Mouse (Mus musculus) retina, postnatal 1 day (tissue): ENCODE results near the gene Cdk6.
"Not testable (repeated sequence)": the region's sequence is repeated elsewhere in the genome, so short reads cannot be mapped to it uniquely, and the experiment has no call there.

Source experiments
- DNase-seq: peaks from one replicate; pipeline ENCODE4 v3.0.0-alpha.2; 2012

Gene Cdk6

GRCm38 (mm10) chr5:3341111-3341911 lies at the start of gene Cdk6:
Cdk6 (plus strand) TSS chr5:3341485.
- peak; percentile 67 for DNase-seq

- no peak for DNase-seq
These were observed 47.6 kb upstream of the Cdk6 start for GRCm38 (mm10) chr5:3293666-3294065.

DNA sequence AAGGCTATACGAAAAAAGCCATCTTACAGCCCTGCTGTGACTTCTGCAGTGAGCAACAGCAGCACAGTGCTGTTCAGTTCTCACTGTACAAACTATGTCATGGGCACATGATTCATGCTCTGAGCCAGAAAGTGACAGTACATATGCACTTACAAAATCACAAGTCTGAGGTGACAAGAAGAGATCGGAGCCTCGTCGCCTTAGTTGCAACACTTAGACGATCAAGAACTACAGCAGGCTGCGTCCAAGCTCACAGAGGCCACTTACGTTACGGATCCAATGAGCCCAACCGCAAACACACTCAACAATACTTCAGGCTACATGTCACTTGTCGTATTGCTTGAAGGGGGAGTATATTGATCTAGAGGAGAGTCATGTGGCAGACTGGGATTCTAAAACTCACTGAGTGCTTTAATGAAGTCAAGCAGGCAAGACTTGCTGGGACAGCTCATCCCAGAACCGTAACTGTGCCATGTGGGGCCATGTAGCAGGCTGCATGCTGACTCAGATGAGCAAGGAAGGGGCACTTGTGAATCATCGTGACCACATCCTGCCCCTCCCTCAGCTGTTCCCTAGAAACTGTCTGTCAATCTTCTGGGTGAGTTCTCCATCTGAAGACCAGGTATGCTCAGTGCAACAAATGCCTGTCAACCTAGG lies 40.4 kb upstream of the Cdk6 start:
- no peak for DNase-seq

DNA sequence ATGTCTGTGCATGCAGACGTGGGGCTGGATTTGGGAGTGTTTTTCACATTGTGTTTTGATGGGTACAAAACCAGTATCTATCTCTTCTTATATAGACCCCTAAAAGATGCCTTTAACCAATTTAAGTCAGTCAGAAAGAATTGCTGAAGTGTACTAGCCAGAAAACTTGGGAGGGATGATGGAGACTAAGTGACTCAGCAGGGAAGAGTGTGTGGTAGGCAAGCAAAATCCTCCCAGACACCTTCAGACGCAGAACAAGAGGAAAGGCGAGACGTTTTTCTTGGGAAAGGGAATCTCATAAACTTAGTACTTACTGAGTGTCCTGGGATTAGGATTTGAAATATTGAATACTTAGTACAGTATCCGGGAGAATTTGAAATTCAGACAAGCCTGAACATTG lies 39.8 kb upstream of the Cdk6 start:
- DNase-seq: no peak

- DNase-seq: no peak
These were observed 37.4 kb upstream of the Cdk6 start for GRCm38 (mm10) chr5:3303876-3304275.

DNA sequence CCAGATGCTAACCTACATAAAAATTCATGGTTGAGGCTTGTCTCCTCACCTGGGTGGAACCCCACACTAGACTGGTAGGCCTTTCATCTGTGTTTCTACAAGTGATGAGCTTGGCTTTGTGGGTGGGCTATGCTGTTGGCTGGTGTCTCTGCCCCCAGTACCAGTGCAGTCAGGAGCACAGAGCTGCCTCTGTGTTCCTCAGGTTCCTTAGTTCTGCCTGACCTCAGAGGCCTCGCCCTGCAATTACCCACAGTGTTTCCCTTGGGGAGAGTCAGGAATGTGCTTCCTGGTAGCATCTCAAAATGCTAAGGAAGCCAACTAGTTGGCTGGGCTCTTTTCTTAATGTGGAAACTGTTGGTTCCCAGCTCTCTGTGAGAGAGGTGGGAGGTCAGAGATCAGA lies 35.1 kb upstream of the Cdk6 start:
- DNase-seq: no peak

- no peak for DNase-seq
These were observed 32.2 kb upstream of the Cdk6 start for GRCm38 (mm10) chr5:3309122-3309521.

DNA sequence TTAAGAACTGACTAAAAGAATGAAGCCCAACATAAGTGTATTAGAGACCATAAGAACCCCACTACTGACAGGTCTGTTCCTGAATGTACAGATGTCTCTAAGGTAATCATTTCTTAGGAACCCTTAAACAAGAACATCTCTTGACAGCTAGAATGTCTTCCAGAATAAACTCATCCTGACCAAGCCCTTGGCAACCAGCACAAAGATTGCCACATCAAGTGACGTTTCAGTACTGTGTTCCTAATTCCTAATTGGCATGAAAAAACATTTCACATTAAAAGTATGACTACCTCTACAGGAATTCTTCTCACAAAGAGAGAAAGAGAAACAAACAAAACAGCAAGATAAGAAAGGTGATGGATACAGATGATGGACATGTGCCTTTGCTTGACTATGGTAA lies 31.7 kb upstream of the Cdk6 start:
- no peak for DNase-seq

DNA sequence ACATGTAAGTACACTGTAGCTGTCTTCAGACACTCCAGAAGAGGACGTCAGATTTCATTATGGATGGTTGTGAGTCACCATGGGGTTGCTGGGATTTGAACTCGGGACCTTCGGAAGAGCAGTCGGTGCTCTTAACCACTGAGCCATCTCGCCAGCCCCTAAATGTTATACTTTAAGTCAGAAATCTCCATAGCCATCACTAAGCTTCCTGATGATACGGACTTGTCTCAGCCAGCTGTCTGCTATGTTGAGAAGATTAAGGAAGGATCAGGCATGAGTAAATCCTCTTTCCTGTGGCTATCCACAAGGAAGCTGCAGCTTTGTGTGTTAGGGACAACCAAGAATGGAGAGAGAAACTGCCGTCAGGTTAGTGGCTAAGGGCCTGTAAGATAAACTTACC lies 30.1 kb upstream of the Cdk6 start:
- peak; percentile 76 for DNase-seq

DNA sequence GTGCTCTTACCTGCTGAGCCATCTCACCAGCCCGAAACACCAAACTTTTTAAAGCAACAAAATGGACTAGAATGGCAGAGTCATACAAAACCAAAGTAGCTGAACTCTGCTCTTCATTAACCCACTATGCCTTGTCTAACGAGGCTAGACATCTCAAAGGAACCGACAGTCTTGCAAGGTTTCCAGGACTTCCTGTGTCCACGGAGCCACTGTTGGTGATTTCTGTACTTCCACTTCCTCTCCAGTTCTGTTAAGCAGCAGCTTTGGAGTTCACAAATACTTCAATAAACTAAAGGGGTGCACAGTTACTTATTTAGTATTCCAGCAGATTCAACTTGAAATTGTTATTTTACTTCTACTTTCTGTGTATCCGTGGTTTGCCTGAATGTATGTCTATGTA lies 23.6 kb upstream of the Cdk6 start:
- not testable (repeated sequence) for DNase-seq

GRCm38 (mm10) chr5:3320225-3320624 lies 21.1 kb upstream of the Cdk6 start:
- no peak for DNase-seq

- no peak for DNase-seq
These were observed 19.2 kb upstream of the Cdk6 start for GRCm38 (mm10) chr5:3322052-3322451.

DNA sequence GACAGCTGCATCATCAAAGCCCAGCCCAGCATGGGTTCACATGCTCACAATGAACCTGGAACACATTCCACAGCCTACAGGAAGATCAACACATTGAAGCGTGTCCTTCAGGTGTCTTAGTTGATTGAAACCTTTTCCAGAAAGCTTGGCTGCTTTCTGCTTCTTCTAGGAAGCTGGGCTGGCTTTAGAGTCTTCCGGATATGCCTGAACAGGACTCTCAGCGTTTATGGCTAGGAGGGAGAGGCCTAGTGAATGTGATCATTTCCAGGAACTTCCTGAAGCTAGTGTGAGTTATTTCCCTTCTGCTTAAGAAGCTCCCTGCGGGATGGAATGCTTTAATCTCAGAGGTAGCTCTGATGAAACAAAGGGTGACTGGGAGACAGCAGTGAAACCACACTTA lies 17.2 kb upstream of the Cdk6 start:
- no peak for DNase-seq

DNA sequence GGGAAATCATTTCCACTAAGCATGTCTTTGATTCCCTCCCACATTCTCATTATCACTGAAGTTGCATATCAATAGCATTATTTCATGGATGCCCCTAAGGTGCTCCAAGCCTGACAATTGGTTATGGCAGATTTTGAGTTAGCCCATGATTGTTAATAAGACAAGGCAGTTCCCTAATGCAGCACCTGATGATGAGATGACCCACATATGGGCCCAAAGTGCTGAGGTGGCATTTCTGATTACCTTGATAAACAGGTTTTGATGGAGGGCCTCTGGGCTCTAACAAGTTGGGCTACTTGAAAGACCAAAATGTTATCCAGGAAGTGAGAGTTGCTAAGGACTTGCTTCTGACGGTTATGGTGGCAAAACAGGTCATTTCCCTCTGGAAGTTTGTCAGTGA lies 11.9 kb upstream of the Cdk6 start:
- no peak for DNase-seq

DNA sequence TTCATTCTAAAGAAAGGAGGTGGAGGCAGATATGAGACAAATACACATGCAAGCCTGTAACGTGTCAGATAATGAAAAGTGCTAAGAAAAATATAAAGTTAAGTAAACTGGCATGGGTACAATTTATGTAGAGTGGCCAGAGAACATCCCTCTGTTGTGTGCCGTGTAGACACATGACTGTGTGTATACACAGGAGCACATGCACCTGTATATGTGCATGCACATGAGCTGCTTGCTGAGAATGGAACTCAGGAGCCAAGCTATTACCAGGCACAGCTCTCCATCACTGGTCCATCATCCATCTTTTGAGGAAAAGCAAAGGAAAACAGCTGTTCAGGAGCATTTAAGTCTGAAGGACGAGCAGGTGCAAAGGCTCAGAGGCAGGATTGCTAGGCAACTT lies 10.4 kb upstream of the Cdk6 start:
- DNase-seq: no peak

GRCm38 (mm10) chr5:3333019-3333418 lies 8.3 kb upstream of the Cdk6 start:
- DNase-seq: not testable (repeated sequence)

DNA sequence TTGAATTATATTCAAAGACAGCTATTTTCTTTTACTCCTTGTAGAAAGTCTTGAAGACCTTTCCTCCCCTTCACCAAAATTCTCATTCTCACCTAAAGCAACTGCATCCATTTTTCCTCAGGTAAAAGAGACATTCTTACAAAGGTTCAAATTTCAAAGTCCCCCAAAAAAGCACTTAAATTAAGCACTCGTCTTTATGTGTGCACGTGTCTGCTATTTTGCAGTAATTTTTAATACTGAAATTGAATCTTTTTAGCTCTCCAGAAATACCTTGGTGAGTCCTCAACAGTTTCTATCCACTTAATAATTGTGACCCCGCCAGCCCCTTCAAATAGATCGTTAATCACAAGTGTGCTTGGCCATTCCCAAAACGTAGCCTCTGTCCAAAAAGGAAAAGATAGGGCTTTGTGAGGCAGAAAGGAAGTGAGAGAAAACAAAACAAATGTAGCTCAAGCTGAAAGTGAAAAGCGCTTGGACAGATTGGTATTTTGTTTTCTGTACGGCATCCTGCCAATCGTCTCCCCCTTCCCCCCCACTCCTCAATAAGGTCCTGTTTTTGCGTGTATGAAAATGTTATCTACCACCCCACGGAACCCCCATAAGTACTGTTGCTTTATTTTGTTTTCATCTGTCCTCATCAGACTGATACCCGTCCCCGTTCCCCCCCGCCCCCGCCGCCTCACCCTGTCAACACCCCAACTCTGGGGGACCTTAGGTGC lies 786 bp upstream of the Cdk6 start:
- peak; percentile 6 for DNase-seq

- peak; percentile 80 for DNase-seq
These were observed 866 bp downstream of the Cdk6 start for GRCm38 (mm10) chr5:3341931-3342770.

DNA sequence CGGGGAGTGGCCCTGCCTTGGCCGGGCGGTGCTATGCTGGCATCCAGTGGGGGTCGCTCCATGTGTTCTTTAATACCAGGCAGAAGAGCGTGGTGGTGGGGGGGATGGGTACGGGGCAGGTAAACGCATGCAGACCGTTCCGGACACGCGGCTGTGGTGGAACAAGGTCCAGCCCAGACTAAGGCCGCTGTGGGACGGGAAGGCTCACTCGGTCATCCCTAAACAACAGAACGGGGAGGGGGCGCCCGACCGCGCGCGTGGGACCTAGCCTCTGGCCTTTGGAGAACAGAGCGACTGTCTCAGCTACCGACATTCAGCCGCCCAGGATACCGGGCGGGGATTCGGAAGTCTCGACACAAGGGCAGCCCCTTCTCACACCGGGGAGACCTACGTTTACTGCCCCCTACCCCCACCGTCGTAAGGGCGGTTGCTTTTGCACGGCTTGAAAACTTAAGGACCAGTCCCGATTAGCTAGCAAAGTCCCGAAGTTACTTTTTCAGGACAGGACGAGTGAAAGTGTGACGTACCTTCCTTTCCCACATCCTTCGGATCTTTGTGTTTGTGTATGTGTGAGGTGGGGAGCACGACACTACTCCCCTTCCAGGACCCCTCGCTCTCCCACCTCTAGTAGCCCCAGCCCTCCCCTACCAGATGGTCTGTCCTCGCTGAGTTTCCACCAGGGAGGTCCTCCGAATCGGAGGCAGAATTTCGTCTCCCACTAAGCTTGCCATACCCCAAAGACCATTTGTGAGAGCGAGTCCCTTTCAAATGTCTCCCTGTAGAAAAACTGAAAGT lies 1.7 kb downstream of the Cdk6 start:
- DNase-seq: peak; percentile 75

DNA sequence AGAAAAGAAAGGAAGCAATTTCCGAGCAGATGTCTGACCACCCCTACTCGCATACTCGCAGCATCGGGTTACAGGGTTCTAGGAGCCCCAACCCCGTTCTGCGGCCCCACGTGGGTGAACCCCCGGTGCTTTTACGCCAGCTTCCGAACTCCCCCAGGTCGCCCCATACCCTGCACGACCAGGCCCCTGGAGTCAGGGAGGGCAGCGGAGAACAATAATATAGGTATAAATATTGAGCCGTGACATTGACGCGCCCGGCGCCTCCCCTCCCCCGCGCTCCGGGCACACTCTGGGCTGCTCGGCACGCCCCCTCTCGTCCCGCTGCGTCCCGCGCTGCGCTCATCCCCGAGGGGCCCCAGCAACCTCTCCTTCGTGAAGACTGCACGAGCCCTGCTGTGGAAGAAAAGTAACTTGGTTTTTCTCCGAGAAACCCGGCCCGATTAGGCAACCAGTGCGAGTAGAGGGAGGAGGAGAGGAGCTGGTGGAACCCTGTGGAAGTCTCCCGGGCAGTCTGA lies 2.3 kb downstream of the Cdk6 start:
- peak; percentile 81 for DNase-seq

- peak; percentile 86 for DNase-seq
These were observed 2.9 kb downstream of the Cdk6 start for GRCm38 (mm10) chr5:3344081-3344631.

DNA sequence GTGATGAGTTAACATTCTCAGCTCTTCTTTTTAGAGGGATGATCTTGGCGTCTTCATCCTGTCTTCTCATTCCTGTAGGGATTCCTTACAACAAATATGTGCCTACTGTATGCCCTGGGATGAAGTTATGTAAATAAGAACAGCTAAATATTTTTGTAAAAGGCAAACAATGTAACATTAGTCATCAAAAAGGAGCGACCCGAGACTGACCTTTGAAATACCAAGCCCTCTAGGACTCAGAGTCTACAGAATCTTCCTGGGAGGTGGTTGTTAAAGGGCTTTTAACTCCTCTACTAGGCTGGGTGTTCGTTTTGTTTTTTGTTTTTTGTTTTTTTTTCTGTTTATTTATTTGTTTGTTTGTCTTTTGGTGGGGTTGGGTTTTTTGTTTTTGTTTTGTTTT lies 4.3 kb downstream of the Cdk6 start:
- not testable (repeated sequence) for DNase-seq
